Mouse (Mus musculus): ENCODE data around the gene Kcnj5.

The Kcnj5 gene

GRCm38 (mm10) chr9:32323610-32324009, 20.5 kb downstream of the Kcnj5 start:
- in situ Hi-C loops (cut with MboI; ENCODE audit: low sequenced_read_pairs) = no loop called here

DNA sequence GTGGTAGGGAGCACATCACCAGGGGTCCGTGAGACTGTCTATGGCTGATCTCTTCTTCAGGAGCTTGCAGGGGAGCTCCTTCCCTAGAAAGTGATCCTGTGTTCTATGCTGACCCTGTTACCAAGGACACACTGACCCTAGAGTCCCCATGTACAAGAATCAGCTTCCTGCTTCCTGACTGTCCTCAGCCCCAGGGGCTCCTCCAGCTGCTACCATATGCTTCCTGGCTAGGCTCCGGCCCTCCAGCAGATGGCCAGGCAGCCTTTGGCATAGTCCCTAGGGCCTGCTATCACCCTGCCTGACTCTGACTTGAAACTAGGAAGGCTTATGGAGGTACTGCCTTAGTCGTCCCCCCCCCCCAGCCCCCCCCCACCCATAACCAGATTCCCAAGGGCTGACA, 24.0 kb downstream of the Kcnj5 start:
- in situ Hi-C loops (cut with MboI; ENCODE audit: low sequenced_read_pairs) = no loop called here

DNA sequence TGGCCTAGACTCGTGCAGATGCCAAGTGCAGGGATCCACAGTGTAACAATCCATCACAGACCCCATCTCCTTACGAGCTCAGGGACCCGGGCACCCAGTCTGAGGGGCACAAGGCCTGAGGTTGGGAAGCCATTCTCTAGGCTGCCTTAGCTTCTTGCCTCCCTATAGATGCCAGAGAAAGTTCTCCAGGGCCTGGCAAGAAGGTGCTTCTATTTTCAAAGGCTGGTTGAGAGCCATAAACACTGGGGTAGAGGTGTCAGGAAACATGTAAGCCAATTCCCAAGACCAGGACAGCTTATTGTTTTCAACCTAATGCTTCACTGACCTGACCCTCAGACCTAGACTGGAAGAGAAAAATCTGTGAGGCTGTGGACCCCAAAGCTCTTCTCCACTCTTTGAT, 28.2 kb downstream of the Kcnj5 start:
- in situ Hi-C loops (cut with MboI; ENCODE audit: low sequenced_read_pairs) = no loop called here

DNA sequence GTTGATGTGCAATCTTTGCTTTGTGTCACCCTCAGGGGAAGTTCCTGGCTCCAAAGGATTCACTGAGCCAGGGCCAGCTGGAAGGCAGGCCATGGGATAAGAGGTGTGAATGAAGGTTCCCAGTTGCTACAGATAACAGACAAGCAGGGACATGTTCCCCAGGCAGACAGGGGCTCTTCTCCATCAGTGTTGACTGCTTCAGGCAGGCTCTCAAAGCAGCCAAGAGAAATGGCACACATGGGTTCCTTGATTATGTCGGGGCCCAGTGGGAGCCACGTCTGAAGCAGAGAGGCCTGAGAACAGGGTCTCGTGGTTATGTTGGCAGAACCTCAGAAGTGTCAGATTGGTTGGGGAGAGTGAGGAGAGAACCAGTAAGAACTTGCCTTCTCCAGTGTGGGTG, 30.1 kb downstream of the Kcnj5 start:
- in situ Hi-C loops (cut with MboI; ENCODE audit: low sequenced_read_pairs) = no loop called here

DNA sequence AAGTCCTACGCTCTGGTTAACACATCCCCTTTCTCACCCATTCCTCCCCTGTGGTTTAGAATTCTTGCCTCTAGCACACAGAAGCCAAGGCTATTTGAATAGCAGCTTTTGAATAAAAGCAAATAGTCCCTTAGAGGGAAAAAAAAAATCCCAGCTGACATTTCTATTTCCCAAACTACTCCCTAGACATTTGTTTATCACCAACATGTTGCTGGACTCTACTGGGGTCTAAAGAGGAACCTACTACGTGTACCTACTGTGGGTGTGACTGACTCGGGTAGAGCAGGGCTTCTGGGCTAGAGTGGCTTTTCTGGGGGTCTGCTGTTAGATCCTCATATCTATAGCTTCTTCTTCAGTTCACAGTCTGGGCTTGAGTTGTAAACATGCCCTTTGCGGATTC, 31.9 kb downstream of the Kcnj5 start:
- in situ Hi-C loops (cut with MboI; ENCODE audit: low sequenced_read_pairs) = no loop called here

- in situ Hi-C loops (cut with MboI; ENCODE audit: low sequenced_read_pairs) = no loop called here
Observed at GRCm38 (mm10) chr9:32311786-32312185, 32.4 kb downstream of the Kcnj5 start.

GRCm38 (mm10) chr9:32302501-32303150, 41.5 kb downstream of the Kcnj5 start:
- in situ Hi-C loops (cut with MboI; ENCODE audit: low sequenced_read_pairs) = no loop called here

DNA sequence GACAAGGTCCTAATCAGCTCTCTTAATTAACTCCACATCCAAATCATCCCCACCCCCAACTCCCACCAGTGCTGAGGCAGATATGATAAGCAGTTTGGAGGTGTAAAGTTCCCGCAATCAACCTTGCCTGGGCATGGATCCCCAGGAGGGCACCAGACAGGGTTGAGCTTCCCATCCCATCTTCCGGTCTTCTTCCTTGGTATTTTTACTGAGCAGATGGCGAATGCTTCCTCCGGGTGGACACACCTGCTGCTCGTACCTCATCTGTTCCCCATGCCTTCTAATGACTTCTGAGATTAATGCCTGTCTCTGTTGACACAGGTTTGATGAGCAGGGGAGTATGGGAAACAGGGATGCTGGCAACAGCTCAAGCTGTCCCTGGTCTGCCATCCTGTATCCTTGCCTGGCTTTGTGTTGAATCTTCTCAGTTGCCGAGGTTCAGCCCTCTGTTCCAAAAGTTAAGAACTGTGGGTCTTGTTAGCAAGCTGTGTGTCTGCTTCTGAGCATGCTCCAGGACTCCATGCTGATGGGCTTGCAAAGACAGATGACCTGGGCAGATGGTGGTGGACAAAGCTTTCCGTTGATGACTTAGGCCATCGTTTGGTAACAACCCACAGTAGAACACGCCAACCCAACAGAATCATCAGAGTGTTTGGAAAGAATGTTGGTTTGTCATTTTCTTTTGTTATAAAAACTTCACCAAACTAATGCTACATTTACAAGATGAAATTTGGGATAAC, 48.9 kb downstream of the Kcnj5 start:
- in situ Hi-C loops (cut with MboI; ENCODE audit: low sequenced_read_pairs) = no loop called here

DNA sequence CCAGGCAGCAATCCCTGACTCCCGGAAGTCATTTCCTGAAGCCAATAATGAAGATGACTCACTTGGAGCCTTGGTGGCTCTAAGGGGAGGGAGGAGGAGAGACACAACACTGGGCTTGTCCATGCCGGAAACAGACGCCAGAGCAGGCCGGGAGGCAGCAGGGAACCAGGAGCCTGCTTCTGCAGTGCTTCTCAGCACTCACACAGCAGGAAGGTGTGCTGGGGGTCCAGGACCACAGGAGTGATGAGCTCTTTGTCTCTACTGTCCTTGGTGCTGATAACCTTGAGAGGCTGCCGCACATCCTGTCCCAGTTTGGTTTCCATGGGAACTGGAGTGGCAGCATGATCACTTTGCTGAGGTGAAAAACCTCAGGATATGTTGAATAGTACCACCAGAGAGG, 51.5 kb downstream of the Kcnj5 start:
- in situ Hi-C loops (cut with MboI; ENCODE audit: low sequenced_read_pairs) = no loop called here

DNA sequence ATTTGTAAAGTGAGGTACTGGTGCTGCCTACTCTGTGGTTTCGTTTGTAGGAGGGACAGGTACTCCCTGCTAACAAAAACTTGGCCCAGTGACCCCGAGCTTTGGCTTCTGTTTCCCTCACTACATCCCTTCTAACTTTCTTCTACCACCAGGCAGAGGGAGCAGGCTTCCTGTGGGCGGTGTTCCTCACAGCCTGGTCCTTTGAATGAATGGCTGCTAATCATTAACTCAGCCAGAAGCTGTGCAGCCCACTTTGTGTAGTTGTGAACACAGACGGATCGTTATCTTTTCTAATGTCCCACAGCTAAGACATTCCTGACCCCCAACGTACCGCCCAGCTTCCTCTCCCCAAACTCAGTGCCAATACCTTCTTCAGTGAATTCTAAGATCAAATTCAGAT, 52.5 kb downstream of the Kcnj5 start:
- in situ Hi-C loops (cut with MboI; ENCODE audit: low sequenced_read_pairs) = no loop called here

- in situ Hi-C loops (cut with MboI; ENCODE audit: low sequenced_read_pairs) = no loop called here
Observed at GRCm38 (mm10) chr9:32283591-32283990, 60.6 kb downstream of the Kcnj5 start.

DNA sequence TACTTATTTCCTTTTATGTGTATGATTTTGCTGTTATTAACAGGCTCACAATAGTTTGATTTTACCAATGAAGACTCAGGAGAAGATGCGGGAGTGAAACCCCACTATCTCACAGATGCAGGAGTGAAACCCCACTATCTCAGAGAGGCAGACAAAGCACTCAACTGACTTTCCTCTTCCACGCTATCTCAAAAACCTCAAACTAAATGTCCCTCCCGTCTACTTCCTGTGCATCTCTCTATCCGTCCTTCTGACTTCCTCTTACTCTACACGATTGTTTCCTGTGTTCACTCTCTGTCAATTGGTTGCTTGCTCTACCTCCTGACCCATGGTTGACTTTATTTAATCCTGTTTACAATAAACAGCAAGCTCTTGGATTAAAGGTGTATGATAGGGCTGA, 63.7 kb downstream of the Kcnj5 start:
- in situ Hi-C loops (cut with MboI; ENCODE audit: low sequenced_read_pairs) = no loop called here

DNA sequence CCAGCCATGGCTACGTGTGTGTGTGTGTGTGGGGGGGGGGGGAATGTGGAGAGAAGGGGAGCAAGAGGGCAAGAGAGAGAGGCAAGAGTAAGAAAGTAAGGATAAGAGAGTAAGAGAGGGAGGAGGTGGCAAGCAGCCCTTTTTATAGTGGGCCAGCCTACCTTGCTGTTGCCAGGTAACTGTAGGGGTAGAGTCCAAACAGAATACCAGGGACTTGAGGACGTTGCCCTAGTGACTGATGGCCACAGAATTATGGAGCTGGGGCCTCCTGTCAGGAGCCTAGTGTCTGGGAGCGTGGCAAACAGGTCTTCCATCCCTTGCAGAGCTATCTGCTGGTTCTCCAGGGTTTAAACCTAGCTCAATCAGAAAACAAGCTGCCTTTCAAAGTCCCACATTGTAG, 64.4 kb downstream of the Kcnj5 start:
- in situ Hi-C loops (cut with MboI; ENCODE audit: low sequenced_read_pairs) = loop anchor here (10.0 kb wide), 1 partner anchor 815 kb away; no protein-coding TSS in a partner anchor

- in situ Hi-C loops (cut with MboI; ENCODE audit: low sequenced_read_pairs) = loop anchor here (10.0 kb wide), 1 partner anchor 817 kb away; no protein-coding TSS in a partner anchor
Observed at GRCm38 (mm10) chr9:32278052-32278451, 66.1 kb downstream of the Kcnj5 start.

DNA sequence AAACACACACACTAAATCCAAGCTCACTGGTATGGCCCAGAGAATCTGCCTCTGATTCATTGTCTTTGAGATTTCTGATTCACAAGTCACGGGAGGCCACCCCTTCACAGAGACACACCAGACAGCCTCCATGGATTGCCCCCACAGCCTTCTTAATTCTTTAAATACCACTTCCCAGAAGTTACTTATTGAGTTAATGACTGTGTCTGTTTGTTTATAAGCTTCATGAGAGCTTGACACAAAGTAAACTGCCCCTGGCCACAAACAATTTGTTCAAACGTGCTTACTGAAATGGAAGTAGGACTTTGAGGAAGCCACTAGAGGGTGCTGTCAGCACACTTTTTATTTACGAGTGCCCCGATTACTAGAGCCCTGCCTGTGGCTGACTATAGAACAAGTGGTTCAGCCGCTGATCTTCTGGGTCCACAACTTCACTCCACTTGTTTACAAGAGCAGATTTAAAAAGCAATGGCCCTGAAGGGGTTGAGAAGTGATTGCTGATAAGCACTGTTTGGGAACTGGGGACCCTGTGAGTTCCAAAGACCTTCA, 72.2 kb downstream of the Kcnj5 start:
- in situ Hi-C loops (cut with MboI; ENCODE audit: low sequenced_read_pairs) = loop anchor here (5.0 to 25.0 kb wide), 3 partner anchors 70 to 823 kb away; partner anchors contain the start of gene Kcnj5

All from CH12F3 (cell line).